Mouse (Mus musculus) forebrain, embryonic 12.5 days (tissue): Measurements from ENCODE around the gene Zfp362. TPM values are rescaled to one million over a fixed set of nuclear protein-coding genes. Genes with fewer than 3 reads are reported as not detected.

ENCODE experiments used
- ATAC-seq: fragments of 200-750 bp; cut with Nextera tagmentation; 2 replicates; pipeline ENCODE4 v1.8.0; 2017; ENCODE audit warnings: moderate TSS enrichment; ENCODE audit not compliant: low FRiP score
- H3K27ac ChIP-seq: fragments of 300-500 bp; sonication (generic); 2 replicates; pipeline ENCODE4 v1.5.1; 2016; ENCODE audit warnings: mild to moderate bottlenecking
- H3K27me3 ChIP-seq: fragments of 300-500 bp; sonication (generic); 2 replicates; pipeline ENCODE4 v1.6.1; 2016; ENCODE audit warnings: mild to moderate bottlenecking
- H3K36me3 ChIP-seq: fragments of 300-500 bp; sonication (generic); replicated peaks from 2 replicates; pipeline ENCODE4 v1.6.1; 2016; ENCODE audit warnings: mild to moderate bottlenecking
- H3K4me1 ChIP-seq: fragments of 300-500 bp; sonication (generic); 2 replicates; pipeline ENCODE4 v1.6.1; 2016
- H3K4me2 ChIP-seq: fragments of 300-500 bp; sonication (generic); 2 replicates; pipeline ENCODE4 v1.6.1; 2016; ENCODE audit warnings: mild to moderate bottlenecking, moderate library complexity
- H3K4me3 ChIP-seq: fragments of 300-500 bp; sonication (generic); replicated peaks from 2 replicates; pipeline ENCODE4 v1.5.1; 2016; ENCODE audit warnings: mild to moderate bottlenecking
- H3K9ac ChIP-seq: fragments of 300-500 bp; sonication (generic); 2 replicates; pipeline ENCODE4 v1.6.1; 2016; ENCODE audit warnings: mild to moderate bottlenecking
- H3K9me3 ChIP-seq: fragments of 300-500 bp; sonication (generic); 2 replicates; pipeline ENCODE4 v1.6.1; 2016
- WGBS: fragments of 180-500 bp; shearing (Covaris S2); methylation state at CpG from one replicate; pipeline ENCODE4 v1.1.7; 2016; 5-methylcytosine and 5-hydroxymethylcytosine counted together
- polyA plus RNA-seq: library from polyadenylated mRNA; unstranded; fragments of >200 nt; fragmentation: Nextera tagmentation; extraction: Ambion mirVana; gene quantifications from 2 replicates; pipeline ENCODE4 v1.2.1, GENCODE M21; 2016

Zfp362 gene
- polyA plus RNA-seq, 1 experiment from 2014 or later = 43.7 TPM

GRCm38 (mm10) chr4:128734217-128734616 is 71.6 kb downstream of the Zfp362 start:
- no peaks in the 10 kb centered on the region for H3K9me3 ChIP-seq
- peak overlapping the region; percentile 96 for H3K27ac ChIP-seq
- H3K27me3 ChIP-seq = no peaks in the 10 kb centered on the region
- H3K36me3 ChIP-seq = peaks cover 22% of the 10 kb centered on the region
- peaks cover 89% of the 10 kb centered on the region for H3K4me1 ChIP-seq
- peak overlapping the region; percentile 38 for H3K9ac ChIP-seq
- H3K4me2 ChIP-seq = peak overlapping the region; percentile 50
- peak overlapping the region; percentile 10; the same call in 1 of the 2 replicates for H3K4me3 ChIP-seq
- 25% methylated on average over 5 of the region's 5 CpGs for WGBS
- no peak for ATAC-seq

GRCm38 (mm10) chr4:128733496-128733895 is 72.3 kb downstream of the Zfp362 start:
- Histone ChIP-seq H3K27ac (peak overlapping the region; percentile 96), H3K9ac (peak overlapping the region; percentile 38), H3K4me3 (no peak overlapping the region), H3K27me3 (no peaks in the 10 kb centered on the region), H3K36me3 (peaks cover 22% of the 10 kb centered on the region), H3K4me2 (peak overlapping the region; percentile 50), H3K4me1 (peaks cover 96% of the 10 kb centered on the region), H3K9me3 (no peaks in the 10 kb centered on the region)
- no peak for ATAC-seq
- WGBS = 42% methylated on average over 6 of the region's 6 CpGs

- peaks cover 91% of the 10 kb centered on the region for H3K4me1 ChIP-seq
- H3K36me3 ChIP-seq = peaks cover 19% of the 10 kb centered on the region
- ATAC-seq = no peak
- WGBS = 73% methylated on average over 5 of the region's 5 CpGs
- H3K27ac ChIP-seq = 0 out of 2 replicates have a peak overlapping the region, but pooled peaks have one; percentile 31
- no peaks in the 10 kb centered on the region for H3K9me3 ChIP-seq
- no peak overlapping the region; the same call in 1 of the 2 replicates for H3K9ac ChIP-seq
- H3K4me3 ChIP-seq = no peak overlapping the region
- H3K27me3 ChIP-seq = no peaks in the 10 kb centered on the region
- H3K4me2 ChIP-seq = 0 out of 2 replicates have a peak overlapping the region, but pooled peaks have one; percentile 50
Measured at GRCm38 (mm10) chr4:128732794-128733193, 73.1 kb downstream of the Zfp362 start.

GRCm38 (mm10) chr4:128730271-128730670 is 75.6 kb downstream of the Zfp362 start:
- Histone ChIP-seq H3K4me3 (peak overlapping the region; percentile 99), H3K4me2 (peak overlapping the region; percentile 98), H3K27ac (peak overlapping the region; percentile 96; the same call in 1 of the 2 replicates), H3K27me3 (no peaks in the 10 kb centered on the region), H3K4me1 (peaks cover 78% of the 10 kb centered on the region), H3K9ac (peak overlapping the region; percentile 100), H3K9me3 (no peaks in the 10 kb centered on the region), H3K36me3 (peaks cover 19% of the 10 kb centered on the region)
- ATAC-seq = no peak
- 55% methylated on average over 6 of the region's 6 CpGs for WGBS

GRCm38 (mm10) chr4:128729709-128730037 is 76.2 kb downstream of the Zfp362 start:
- peak overlapping the region; percentile 99 for H3K4me3 ChIP-seq
- ATAC-seq = no peak
- peaks cover 76% of the 10 kb centered on the region for H3K4me1 ChIP-seq
- no peaks in the 10 kb centered on the region for H3K27me3 ChIP-seq
- peak overlapping the region; percentile 98 for H3K4me2 ChIP-seq
- peaks cover 18% of the 10 kb centered on the region for H3K36me3 ChIP-seq
- 19% methylated on average over 5 of the region's 5 CpGs for WGBS
- H3K27ac ChIP-seq = peak overlapping the region; percentile 96
- H3K9ac ChIP-seq = peak overlapping the region; percentile 100
- H3K9me3 ChIP-seq = no peaks in the 10 kb centered on the region

GRCm38 (mm10) chr4:128729033-128729708 is 76.7 kb downstream of the Zfp362 start:
- no peaks in the 10 kb centered on the region for H3K27me3 ChIP-seq
- H3K9ac ChIP-seq = peak overlapping the region; percentile 100
- peaks cover 71% of the 10 kb centered on the region for H3K4me1 ChIP-seq
- no peak; the same call in 1 of the 2 replicates for ATAC-seq
- H3K4me2 ChIP-seq = peak overlapping the region; percentile 98
- no peaks in the 10 kb centered on the region for H3K9me3 ChIP-seq
- 9% methylated on average over 15 of the region's 15 CpGs for WGBS
- peak overlapping the region; percentile 96 for H3K27ac ChIP-seq
- H3K36me3 ChIP-seq = peaks cover 14% of the 10 kb centered on the region
- peak overlapping the region; percentile 99 for H3K4me3 ChIP-seq

- H3K4me1 ChIP-seq = peaks cover 71% of the 10 kb centered on the region
- no peak for ATAC-seq
- WGBS = under 1% methylated on average over 5 of the region's 5 CpGs
- peak overlapping the region; percentile 96 for H3K27ac ChIP-seq
- H3K9ac ChIP-seq = peak overlapping the region; percentile 100
- H3K27me3 ChIP-seq = no peaks in the 10 kb centered on the region
- peak overlapping the region; percentile 99 for H3K4me3 ChIP-seq
- no peaks in the 10 kb centered on the region for H3K9me3 ChIP-seq
- peak overlapping the region; percentile 98 for H3K4me2 ChIP-seq
- H3K36me3 ChIP-seq = peaks cover 12% of the 10 kb centered on the region
Measured at GRCm38 (mm10) chr4:128728431-128728851, 77.4 kb downstream of the Zfp362 start.

- ATAC-seq = peak; percentile 70
- Histone ChIP-seq H3K4me2 (peak overlapping the region; percentile 98), H3K4me3 (peak overlapping the region; percentile 99), H3K4me1 (peaks cover 71% of the 10 kb centered on the region), H3K9me3 (no peaks in the 10 kb centered on the region), H3K27ac (peak overlapping the region; percentile 96), H3K9ac (peak overlapping the region; percentile 100), H3K36me3 (peaks cover 10% of the 10 kb centered on the region), H3K27me3 (peaks cover 4% of the 10 kb centered on the region; the same call in 1 of the 2 replicates)
- WGBS = under 1% methylated on average over 64 of the region's 65 CpGs
Measured at GRCm38 (mm10) chr4:128727721-128728430, 78.0 kb downstream of the Zfp362 start.

GRCm38 (mm10) chr4:128727019-128727720 is 78.7 kb downstream of the Zfp362 start:
- H3K4me1 ChIP-seq = peaks cover 71% of the 10 kb centered on the region
- H3K27ac ChIP-seq = peak overlapping the region; percentile 96
- peak; percentile 93 for ATAC-seq
- peaks cover 10% of the 10 kb centered on the region for H3K36me3 ChIP-seq
- peak overlapping the region; percentile 99 for H3K4me3 ChIP-seq
- H3K4me2 ChIP-seq = peak overlapping the region; percentile 98
- WGBS = 3% methylated on average over 40 of the region's 68 CpGs
- H3K9ac ChIP-seq = peak overlapping the region; percentile 100
- H3K27me3 ChIP-seq = peaks cover 6% of the 10 kb centered on the region; the same call in 1 of the 2 replicates
- H3K9me3 ChIP-seq = no peaks in the 10 kb centered on the region

- Histone ChIP-seq H3K27me3 (peaks cover 6% of the 10 kb centered on the region; the same call in 1 of the 2 replicates), H3K4me3 (no peak overlapping the region), H3K9ac (0 out of 2 replicates have a peak overlapping the region, but pooled peaks have one; percentile 9), H3K27ac (no peak overlapping the region; the same call in 1 of the 2 replicates), H3K4me1 (peaks cover 72% of the 10 kb centered on the region), H3K4me2 (no peak overlapping the region), H3K9me3 (no peaks in the 10 kb centered on the region), H3K36me3 (no peaks in the 10 kb centered on the region)
- ATAC-seq = no peak
- 76% methylated on average over 7 of the region's 7 CpGs for WGBS
Measured at GRCm38 (mm10) chr4:128724059-128724458, 81.8 kb downstream of the Zfp362 start.

GRCm38 (mm10) chr4:128723431-128723830 is 82.4 kb downstream of the Zfp362 start:
- no peak overlapping the region for H3K9ac ChIP-seq
- H3K27me3 ChIP-seq = peaks cover 6% of the 10 kb centered on the region; the same call in 1 of the 2 replicates
- no peak for ATAC-seq
- H3K4me3 ChIP-seq = no peak overlapping the region
- no peak overlapping the region for H3K4me2 ChIP-seq
- no peak overlapping the region; the same call in 1 of the 2 replicates for H3K27ac ChIP-seq
- WGBS = 80% methylated on average over 13 of the region's 13 CpGs
- no peaks in the 10 kb centered on the region for H3K36me3 ChIP-seq
- H3K4me1 ChIP-seq = peaks cover 70% of the 10 kb centered on the region
- H3K9me3 ChIP-seq = no peaks in the 10 kb centered on the region
